Mouse (Mus musculus): ENCODE results near the gene Trappc12. TPM values are rescaled to one million over a fixed set of nuclear protein-coding genes. Genes with fewer than 3 reads are reported as not detected.

Gene Trappc12
- total RNA-seq, 2 experiments from 2014 or later = 58.6 to 59.7 TPM

GRCm38 (mm10) chr12:28724366-28724765, 25.9 kb downstream of the Trappc12 start:
- no peak for TF ChIP-seq CTCF (conservative IDR thresholded peaks at IDR 0.05)
- Histone ChIP-seq H3K27ac (no peak overlapping the region), H3K4me3 (no peak overlapping the region)
- no peak for DNase-seq (ENCODE audit: low spot score in 2 of 2)

GRCm38 (mm10) chr12:28718106-28718505, 32.2 kb downstream of the Trappc12 start:
- no peak for TF ChIP-seq CTCF (conservative IDR thresholded peaks at IDR 0.05)
- no peak overlapping the region for H3K4me3 ChIP-seq
- DNase-seq (ENCODE audit: low spot score in 2 of 2) = no peak
- no peak overlapping the region for H3K27ac ChIP-seq

- no peak overlapping the region for H3K4me3 ChIP-seq
- no peak overlapping the region for H3K27ac ChIP-seq
- no peak for DNase-seq (ENCODE audit: low spot score in 2 of 2)
- TF ChIP-seq CTCF (conservative IDR thresholded peaks at IDR 0.05) = no peak
Measured at GRCm38 (mm10) chr12:28717066-28717465, 33.2 kb downstream of the Trappc12 start.

- no peak for DNase-seq (ENCODE audit: low spot score in 2 of 2)
- Histone ChIP-seq H3K27ac (no peak overlapping the region; the same call in 1 of the 2 replicates), H3K4me3 (no peak overlapping the region)
- no peak for TF ChIP-seq CTCF (conservative IDR thresholded peaks at IDR 0.05)
Measured at GRCm38 (mm10) chr12:28714822-28715632, 35.2 kb downstream of the Trappc12 start.

- peak; percentile 58 to 69 for DNase-seq (ENCODE audit: low spot score in 2 of 2)
- Histone ChIP-seq H3K27ac (peak overlapping the region; percentile 76), H3K4me3 (no peak overlapping the region)
Measured at GRCm38 (mm10) chr12:28710566-28711185, 39.6 kb downstream of the Trappc12 start.

GRCm38 (mm10) chr12:28708154-28708553, 42.1 kb downstream of the Trappc12 start:
- DNase-seq (ENCODE audit: low spot score in 2 of 2) = no peak
- H3K4me3 ChIP-seq = no peak overlapping the region
- no peak for TF ChIP-seq CTCF (conservative IDR thresholded peaks at IDR 0.05)
- no peak overlapping the region for H3K27ac ChIP-seq

More at GRCm38 (mm10) chr12:28710566-28711185, 39.6 kb downstream of the Trappc12 start:
- TF ChIP-seq CTCF (conservative IDR thresholded peaks at IDR 0.05) = no peak

- no peak for TF ChIP-seq CTCF (conservative IDR thresholded peaks at IDR 0.05)
- H3K27ac ChIP-seq = peak overlapping the region; percentile 63
- DNase-seq (ENCODE audit: low spot score in 2 of 2) = no peak
Measured at GRCm38 (mm10) chr12:28705204-28705603, 45.1 kb downstream of the Trappc12 start.

GRCm38 (mm10) chr12:28704381-28704780, 45.9 kb downstream of the Trappc12 start:
- Histone ChIP-seq H3K27ac (peak overlapping the region; percentile 63), H3K4me3 (no peak overlapping the region)
- TF ChIP-seq CTCF (conservative IDR thresholded peaks at IDR 0.05) = peak; percentile 39
- no peak for DNase-seq (ENCODE audit: low spot score in 2 of 2)

More at GRCm38 (mm10) chr12:28705204-28705603, 45.1 kb downstream of the Trappc12 start:
- no peak overlapping the region for H3K4me3 ChIP-seq

GRCm38 (mm10) chr12:28701302-28701701, 49.0 kb downstream of the Trappc12 start:
- no peak for TF ChIP-seq CTCF (conservative IDR thresholded peaks at IDR 0.05)
- DNase-seq (ENCODE audit: low spot score in 2 of 2) = peak in 1 of 2 experiments; percentile 34
- Histone ChIP-seq H3K4me3 (no peak overlapping the region), H3K27ac (peak overlapping the region; percentile 93)

- peak; percentile 51 to 52 for DNase-seq (ENCODE audit: low spot score in 2 of 2)
- Histone ChIP-seq H3K4me3 (no peak overlapping the region), H3K27ac (peak overlapping the region; percentile 93)
- no peak for TF ChIP-seq CTCF (conservative IDR thresholded peaks at IDR 0.05)
Measured at GRCm38 (mm10) chr12:28700561-28701025, 49.7 kb downstream of the Trappc12 start.

GRCm38 (mm10) chr12:28700101-28700511, 50.2 kb downstream of the Trappc12 start:
- Histone ChIP-seq H3K4me3 (no peak overlapping the region), H3K27ac (peak overlapping the region; percentile 93)
- no peak for TF ChIP-seq CTCF (conservative IDR thresholded peaks at IDR 0.05)
- no peak for DNase-seq (ENCODE audit: low spot score in 2 of 2)

- peak overlapping the region; percentile 93 for H3K27ac ChIP-seq
- TF ChIP-seq CTCF (conservative IDR thresholded peaks at IDR 0.05) = peak; percentile 100
- no peak overlapping the region for H3K4me3 ChIP-seq
- DNase-seq (ENCODE audit: low spot score in 2 of 2) = peak; percentile 74 to 82
Measured at GRCm38 (mm10) chr12:28699656-28700055, 50.6 kb downstream of the Trappc12 start.

GRCm38 (mm10) chr12:28699086-28699485, 51.2 kb downstream of the Trappc12 start:
- H3K27ac ChIP-seq = peak overlapping the region; percentile 93
- H3K4me3 ChIP-seq = no peak overlapping the region
- TF ChIP-seq CTCF (conservative IDR thresholded peaks at IDR 0.05) = no peak
- DNase-seq (ENCODE audit: low spot score in 2 of 2) = no peak

All from layer of hippocampus, adult 2 months (tissue).